Mouse (Mus musculus): ENCODE measurements around the gene Spag16.

- TF ChIP-seq POLR2A (IDR thresholded peaks at IDR 0.05; ENCODE audit: insufficient read length, low read depth) (no peak), MYOG (IDR thresholded peaks at IDR 0.05; ENCODE audit: control insufficient read depth in 1 of 3, insufficient read depth in 1 of 3, insufficient read length in 2 of 3, low read depth in 2 of 3) (no peak), MAX (IDR thresholded peaks at IDR 0.05; ENCODE audit: low read depth) (no peak)
These were observed 4.2 kb downstream of the Spag16 start for GRCm38 (mm10) chr1:69831002-69831401.

All from myocyte (in vitro differentiated cells).